Mouse (Mus musculus) natural killer cell, adult 2 months (primary cell): ENCODE measurements at regions not wholly inside any gene's neighbourhood (a gene's known extent, or its start where the extent isn't known, plus 50 kb on each side); places are given as distances from the start of the nearest gene placed in this dataset.

Experiments
- DNase-seq, 2 experiments: peaks; one replicate each; pipeline ENCODE4 v3.0.0; 2022; ENCODE audit warnings: low spot score in 2 of 2

DNA sequence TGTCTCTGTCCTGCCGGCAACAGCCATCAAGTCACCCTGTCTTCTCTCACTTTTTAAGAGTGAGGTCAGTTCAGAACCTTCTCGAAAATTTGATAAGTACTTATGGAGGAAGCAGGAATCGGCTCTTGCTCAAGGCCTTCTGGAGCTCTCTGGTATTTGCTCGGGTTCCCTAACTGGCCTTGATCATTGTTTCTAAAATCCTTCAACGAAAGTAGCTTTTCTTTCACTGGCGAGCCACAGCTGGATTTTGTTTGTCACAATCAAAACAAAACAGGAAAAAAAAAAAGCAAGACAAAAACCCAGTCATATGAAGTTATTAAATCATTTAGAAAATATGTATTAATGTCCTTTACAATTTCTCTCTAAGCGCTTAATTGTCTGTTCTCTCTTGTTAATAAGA lies 156.6 kb upstream of the Tex13c2 start:
- no peak for DNase-seq

DNA sequence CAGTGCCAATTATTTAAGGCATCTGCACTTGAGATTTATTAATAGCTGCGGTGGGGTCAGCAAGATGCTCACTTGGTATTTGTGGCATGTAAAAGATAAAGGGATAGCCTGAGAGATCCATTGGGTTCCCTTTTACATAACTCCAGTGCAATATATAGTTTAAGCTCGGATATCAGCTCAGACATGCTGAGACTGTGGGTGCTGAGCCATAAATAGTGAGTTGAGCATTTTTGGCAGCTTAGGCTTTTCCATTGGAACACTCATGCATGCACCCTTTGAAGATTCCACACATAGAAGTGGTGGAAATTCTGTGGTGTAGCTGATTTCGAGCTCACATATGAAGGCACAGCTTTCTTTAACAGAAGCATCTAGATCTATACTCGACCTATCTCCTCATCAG lies 155.9 kb upstream of the Tex13c2 start:
- no peak for DNase-seq

DNA sequence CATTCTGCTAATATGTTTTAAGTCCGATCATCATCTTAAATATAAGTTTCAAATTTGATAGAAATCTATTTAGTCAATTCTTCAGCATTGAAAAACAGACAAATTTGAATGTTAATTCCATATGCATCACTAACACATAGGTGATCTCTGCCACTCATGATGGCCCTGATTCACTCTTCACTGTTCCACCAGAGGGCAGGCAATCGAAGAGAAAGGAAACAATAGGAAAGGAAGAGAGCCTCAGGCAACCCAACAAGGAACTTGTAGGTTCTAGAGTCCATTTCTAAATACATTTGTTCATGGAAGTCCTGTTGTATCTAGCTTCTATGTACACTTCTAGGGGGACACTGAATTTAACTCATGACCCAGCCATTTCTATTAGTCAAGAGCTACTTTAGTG lies 154.7 kb upstream of the Tex13c2 start:
- DNase-seq = no peak

DNA sequence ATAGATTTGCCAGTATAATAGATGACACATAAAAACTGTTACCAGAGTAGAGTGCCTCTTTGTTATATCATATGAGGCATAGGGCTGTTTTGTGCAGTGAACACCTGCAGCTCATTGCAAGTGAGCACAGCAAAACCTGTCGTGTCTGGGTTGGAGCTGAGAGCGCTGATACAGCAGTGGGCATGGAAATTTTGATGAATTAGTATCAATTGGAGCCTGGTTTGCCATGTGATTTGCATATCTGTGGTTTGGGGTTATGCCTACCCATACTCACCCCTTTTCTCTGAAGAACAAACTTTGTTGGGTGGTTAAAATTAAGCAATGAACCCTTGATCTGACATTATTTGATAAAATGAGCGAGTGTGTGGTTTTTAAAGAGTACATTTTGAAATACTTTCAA lies 152.7 kb upstream of the Tex13c2 start:
- no peak for DNase-seq

DNA sequence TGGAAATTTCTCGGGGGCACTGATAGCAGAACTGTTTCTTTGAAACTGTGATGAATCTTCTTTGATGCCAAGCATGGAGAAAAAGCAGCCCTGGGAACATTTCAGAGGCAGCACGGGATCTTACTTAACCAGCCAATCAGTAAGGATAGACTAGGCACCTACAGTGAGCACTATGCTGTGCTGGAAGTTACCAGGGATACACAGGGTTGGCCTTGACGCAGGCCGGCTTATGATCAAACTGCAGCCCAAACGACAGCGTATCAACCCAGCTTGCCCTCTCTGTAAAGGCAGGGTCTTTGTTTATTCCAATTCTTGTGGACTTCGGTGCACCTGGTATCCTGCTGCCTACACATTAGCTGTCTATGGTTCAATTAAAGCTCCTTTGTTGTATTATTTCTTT lies 147.1 kb upstream of the Tex13c2 start:
- no peak for DNase-seq

DNA sequence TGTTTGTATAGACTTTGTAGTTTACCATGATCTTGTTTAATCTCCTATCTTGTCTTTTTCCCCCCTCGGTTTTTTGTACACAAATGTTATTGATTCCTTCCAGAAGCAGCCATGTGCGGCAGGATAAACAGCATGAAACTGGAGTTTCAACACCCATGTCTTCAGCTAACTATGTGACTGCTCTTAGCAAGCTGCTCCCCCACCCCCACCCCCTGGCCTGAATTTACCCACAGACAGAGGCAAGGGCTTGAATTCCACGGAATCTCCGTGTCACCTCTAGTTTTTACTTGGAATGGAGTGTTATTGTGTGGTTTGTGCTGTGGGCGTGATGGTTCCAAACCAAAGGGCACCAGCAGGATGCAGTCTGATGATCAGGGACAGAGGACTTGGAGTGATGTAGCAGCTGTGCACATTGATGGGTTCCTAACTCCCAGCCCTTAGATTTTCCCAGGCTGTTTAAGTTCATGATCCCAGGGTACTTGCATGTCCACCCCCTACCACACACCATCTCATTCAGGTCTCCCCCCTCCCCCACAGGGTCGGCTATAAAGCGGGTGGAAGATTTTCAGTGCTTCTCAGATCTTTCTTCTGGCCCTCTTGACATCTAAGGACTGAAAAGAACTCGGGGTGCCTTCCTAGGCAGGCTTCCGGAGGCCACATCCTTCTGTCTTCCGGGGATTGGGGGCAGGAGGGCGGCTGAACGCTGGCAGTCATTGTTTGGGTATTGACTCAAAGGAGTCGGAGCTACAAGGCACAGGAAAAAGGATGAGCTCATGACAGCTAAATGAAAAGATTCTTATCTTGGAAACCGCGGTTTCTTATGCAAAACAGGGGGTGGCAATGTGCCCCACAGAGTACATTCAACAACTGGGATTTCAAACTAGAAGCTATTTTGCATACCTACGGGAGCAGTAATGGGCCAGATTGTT lies 146.3 kb upstream of the Tex13c2 start:
- DNase-seq = peak; percentile 13 to 33

DNA sequence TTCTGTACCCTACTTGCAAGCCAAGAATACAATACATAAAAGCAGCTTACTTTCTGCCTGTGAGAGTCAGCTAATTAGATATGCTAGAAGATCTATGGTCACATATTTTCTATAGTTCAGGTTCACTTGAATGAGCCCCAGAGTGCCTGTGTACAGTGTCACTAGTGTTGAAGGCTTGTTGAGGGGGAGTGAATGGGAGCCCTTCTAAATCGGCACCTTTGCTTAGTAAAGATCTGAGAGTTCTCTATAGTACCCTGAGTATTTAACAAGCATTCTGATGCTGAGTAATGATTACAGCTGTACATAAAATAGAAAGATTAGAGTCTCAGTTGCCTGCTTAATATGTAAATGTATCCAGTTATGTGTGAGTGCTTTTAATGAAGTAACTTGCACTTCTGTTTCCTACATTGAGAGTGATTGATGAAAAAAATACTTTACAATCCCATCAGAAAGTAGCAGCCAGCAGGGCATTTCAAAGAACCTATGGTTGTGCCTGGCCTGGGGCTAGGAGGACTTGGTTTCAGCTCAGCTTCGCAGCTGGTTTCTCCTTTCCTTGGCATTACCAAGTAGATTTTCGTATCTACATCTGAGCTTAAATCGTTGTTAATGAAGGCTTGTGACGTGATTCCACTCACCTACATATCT lies 136.8 kb upstream of the Tex13c2 start:
- no peak for DNase-seq

DNA sequence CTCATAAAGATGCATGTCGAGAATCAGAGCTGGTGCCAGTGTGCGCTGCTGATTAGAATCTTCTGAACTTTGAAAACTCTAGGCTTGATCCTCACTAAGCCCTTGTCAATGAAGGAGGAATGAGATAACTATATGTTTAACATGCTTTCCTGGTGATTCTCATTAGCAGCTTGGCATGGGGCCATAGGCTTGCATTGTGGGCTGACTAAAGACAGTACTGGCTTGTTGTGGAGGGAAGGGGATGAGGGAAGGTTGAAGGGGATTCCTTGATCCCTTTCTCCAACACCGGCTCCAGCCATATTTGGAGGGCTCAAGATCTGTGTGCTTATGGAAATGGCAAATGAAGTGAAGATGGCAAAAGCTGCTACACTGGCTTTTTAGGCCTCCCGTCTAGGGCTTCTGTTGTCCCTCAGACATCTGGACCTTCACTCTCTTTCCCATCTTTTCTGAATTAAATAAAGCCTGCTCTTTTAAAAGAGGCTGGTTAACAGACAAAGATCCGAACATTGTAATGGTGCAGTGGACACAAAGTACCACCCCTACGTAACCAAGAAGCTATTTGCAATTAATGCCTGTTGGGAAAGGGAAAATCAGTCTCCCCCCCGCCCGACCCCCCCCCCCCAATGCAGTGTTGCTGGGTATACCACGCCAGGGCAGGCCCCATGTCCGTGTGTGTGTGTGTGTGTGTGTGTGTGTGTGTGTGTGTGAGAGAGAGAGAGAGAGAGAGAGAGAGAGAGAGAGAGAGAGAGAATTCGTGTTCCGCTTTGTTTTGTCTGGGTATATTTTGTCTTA lies 129.9 kb upstream of the Tex13c2 start:
- DNase-seq = no peak

DNA sequence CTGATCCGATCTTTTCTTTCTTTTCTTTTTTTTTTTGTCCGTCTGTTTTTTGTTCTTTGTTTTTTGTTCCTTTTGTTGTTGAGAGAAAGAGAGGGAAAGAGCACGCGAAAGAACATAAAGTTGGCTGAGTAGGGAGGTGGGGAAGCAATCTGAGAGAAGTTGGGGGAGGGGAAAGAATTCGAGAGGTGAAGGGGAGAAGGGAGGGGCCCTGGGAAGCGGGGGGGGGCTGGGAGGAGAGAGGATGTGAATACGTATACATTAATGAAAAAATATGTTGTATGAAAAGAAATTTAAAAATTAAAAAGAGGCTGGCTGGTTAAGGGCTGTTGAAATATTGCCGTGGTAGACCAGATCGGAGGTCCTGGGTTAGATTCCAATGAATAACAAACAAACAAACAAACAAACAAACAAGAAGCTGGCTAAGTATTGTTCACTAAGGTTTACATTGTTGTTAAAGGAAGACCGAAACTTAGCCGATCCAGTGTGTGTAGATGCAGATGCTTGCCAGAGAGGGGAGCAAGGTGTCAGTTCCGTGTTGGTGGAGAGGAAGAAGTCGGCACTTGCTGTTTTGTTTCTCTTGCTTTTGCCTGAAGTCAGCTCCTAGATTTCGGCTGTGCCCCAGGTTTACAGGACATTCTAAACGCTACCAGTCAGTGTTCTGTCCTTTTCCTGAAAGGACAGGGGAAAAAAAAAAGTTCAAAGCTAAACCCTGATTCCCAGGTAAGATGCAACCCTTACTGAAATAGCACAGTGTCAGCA lies 129.1 kb upstream of the Tex13c2 start:
- peak; percentile 21 to 31 for DNase-seq

DNA sequence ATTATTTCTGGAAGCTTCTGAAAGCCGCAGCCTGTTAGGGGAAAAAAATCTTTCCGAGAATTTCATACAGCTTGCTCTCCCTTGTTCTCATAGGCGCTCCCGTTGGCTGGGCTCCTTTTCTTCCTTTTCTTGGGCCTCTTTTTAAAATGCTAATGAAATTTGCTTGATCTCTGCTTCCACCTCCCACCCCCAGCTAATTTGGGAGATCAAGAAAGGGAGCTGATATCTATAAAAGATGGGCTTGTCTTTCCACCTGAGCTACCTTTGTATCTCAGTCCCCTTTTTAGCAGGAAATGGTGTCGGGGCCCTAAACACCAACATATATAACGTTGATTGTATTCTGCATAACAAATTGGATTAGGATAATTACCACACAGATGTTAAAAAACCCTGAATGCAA lies 128.5 kb upstream of the Tex13c2 start:
- no peak for DNase-seq

DNA sequence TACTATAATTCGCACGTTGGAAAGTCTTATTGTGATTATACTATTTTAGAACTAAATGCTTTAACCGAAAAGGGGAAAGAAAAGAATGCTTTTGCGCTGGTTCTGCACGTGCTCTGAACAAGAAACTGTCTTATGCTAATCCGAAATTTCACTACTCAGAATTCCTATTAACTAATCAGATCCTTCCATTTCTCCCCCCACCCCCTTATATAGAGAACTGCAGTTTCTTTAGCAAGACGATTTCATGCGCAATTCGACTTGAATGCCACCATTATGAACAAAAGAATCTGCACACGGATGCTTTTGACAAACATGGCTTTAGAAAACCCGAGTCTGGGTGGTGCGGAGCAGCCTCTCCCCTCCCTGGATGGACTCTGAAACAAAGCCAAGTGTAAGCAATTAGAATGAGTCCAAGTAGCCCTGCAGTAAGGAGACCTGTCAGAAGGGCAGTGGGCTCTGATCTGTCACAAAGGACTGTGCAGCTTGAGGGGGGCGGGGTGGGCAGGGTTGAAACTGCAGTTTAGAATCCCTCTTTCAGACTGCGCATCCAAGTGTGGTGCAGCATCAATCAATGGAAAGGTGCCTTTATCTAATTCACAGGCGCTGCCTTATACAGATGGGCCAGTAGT lies 128.0 kb upstream of the Tex13c2 start:
- DNase-seq = no peak

DNA sequence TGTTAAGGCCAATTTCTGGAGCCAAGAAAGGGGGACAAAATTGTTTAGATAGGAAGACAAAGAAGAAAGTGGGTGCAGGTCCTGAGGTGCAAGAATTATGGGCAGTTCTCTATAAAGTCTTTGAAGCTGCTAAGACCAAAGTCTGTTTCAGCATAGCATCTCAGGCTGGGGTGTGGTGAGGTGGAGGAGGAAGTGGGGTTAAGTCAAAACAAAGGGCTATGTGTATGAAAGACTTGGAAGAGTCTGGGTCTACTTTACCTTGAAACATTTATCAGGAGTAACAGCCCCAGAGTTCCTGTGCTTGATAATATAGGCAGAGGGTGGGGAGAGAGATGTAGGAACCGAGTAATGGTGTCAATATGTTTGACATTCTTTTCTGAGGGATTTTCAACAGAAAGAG lies 125.4 kb upstream of the Tex13c2 start:
- no peak for DNase-seq

DNA sequence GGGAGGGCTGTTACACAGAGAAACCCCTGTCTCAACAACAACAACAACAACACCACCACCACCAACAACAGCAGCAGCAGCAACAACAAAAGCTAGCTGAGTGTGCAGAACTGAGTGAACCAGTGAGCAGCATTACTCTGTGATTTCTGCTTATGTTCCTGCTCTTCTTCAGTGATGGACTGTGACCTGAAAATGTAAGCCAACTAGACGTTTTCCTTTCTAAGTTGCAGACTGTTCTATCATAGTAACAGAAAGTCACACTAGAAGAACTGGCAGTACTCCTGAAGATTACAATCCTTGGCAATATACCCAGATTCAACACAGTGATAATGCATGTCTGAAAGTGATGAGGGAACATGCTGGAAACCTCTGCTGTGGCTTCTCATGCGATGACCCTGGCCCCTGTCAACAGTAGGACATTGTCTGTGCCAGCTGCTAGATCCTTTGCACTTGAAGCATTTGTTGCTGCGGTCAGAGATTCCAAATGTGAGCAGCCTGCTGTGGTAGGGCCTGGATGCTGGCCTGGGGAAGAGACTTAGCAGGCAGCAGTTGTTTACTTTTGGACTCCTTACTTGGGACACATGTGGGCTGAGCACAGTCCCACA lies 115.6 kb upstream of the Tex13c2 start:
- no peak for DNase-seq

DNA sequence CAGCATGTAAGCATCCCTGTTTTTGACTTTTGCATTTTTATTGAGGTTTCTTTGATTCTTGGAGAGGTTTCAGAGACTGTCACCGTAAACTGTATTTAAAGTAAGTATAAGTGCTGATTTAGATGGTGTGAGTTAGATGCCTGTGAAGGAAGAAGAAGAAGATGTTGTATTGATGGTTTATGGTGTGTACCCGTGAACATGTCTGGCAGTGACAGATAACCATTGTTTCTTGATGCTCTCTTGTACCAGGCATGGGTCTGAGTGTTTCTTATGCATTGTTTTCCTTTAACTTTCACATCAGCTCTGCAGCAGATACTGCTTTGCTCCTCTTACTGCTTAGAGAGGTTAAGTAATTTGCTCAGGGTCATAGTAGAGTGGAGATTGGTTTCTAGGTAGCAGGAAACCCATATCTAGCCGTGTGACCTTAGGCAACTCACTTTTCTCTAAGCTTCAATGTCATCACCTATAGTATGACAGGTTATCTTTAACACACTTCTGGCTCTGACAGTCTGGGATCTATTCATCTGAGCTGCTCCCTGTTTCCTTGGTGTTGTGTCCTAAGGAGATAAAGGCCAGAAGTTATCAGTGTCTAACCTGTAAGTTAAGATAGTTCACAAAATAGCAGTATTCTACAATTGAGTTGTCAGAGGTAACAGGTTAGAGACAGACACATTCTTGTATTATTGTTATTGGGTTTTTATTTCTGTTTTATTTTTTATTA lies 95.5 kb upstream of the Tex13c2 start:
- no peak for DNase-seq

DNA sequence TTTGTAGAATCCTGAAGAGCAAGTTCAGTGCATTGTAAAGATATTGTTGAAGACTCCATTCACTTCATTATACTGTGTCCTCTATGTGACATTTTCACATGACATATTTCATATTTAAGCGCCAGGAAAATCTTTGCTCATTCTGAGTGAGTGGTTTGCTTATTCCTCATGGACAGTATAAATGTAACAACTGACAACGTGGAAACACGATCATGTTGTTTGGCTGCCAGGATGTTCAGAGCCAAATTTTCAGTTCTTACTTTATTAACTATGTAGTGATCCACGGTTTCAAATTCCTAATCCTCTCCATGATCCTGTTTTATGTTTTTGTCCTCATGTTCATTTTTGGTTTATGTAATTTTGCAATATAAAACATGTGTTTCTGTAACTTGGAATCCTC lies 93.0 kb upstream of the Tex13c2 start:
- no peak for DNase-seq

DNA sequence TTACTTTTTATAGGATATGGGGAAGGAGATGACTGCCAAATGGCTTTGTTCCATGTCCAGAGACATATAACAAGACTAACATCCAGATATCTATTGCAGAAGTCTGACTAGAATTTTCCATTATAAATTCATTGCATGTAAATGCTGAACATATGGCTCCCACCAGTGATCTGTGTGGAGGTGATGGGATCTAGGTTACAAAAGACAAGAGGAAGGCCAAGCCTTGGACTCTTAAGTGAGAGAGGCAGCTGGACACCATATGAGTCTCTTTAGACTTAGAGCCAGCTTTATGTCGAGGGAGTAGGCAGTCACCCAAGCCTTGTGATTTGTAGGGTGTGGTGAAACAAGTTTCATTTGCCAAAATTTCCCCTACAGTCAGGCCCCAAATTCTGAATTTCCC lies 90.7 kb upstream of the Tex13c2 start:
- DNase-seq = no peak

DNA sequence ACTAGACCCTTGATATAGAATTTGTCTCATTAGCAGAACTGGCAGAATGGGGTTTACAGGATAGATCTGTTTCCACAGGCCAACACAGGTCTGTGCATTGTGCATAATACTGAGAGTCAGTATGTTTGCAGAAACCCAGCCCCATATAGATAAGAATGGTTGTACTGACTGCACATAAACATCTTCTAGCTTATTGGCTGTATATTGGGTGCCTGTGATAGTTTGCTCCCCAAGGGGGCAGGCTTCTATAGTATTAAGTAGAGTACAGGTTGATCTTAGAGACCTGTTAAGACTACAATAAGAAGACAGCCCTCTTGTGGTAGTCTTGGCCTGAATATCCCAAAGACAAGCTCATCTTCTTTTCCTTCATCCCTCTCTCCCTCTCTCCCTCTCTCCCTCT lies 90.1 kb upstream of the Tex13c2 start:
- DNase-seq = peak; percentile 24 to 44

DNA sequence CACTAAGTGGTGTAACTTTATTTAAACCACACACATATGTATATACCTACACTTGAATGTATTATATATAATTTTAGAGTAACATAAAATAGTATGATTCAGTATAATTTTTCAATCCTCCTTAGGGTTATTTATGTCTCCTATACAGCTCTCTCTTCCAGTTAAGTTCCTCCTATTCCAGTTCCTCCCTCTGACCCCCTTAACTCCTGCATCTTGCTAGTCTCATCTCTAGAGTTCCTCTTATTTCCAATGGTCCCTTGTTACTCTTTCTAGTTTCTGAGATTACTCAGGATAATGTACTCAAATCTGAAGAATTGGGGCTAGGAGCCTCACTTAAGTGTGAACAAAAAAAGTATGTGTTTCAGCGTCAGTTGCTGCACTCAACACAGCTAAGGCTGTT lies 88.4 kb upstream of the Tex13c2 start:
- no peak for DNase-seq

DNA sequence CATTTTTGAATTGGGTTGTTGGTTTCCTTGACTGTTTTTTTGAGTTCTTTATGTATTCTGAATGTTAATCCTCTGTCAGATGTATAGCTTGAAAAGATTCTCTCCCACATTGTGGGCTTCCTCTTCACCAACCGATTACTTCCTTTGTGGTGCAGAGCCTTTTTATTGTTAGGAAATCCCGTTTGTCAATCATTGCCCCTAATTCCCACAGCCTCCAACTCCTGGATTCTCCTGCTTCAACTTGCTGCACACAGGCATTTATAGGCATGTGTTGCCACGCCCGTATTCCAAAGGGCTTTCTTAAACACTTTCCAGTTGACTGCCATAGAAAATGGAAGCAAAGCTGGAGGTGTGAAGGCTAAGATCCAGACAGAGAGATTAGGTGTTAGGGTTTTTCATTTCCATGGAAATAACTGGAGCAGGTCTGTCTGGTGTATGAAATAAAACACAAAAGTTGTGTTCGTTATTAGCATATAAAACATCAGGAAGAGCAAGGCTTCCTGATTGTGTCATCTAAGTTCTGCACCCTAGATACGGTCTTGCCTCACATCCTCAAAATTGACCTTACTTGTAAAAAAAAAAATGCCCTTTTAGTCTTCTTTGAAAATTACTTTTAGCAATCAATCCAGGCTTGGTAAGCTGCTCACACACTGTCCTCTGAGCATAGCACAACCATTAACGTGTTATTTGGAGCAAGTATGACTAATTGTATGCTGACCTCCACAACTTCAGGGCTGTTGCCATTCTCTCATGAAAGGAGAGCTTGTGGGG lies 87.7 kb upstream of the Tex13c2 start:
- DNase-seq = no peak

DNA sequence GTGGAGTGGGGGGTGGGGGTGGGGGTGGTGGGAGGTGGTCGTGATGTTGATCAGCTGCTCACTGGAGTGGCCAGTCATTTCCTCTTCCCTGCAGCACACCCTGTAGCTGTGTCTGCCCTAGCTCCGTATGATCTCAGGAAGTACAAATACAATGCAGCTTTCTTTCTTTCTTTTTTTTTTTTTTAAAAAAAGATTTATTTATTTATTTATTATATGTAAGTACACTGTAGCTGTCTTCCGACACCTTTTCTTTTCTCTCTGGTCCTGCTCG lies 87.2 kb upstream of the Tex13c2 start:
- DNase-seq = no peak
